Mouse (Mus musculus) G1E (cell line): ENCODE measurements around the gene Sigirr.

Experiments
- CTCF ChIP-seq: IDR thresholded peaks from 2 replicates; pipeline ENCODE4 v1.5.1; 2012; ENCODE audit warnings: low read depth, low read length, inconsistent platforms, mixed read lengths
- GATA1 ChIP-seq: IDR thresholded peaks from 2 replicates; pipeline ENCODE4 v1.6.1; 2012; ENCODE audit warnings: borderline replicate concordance, low read length, inconsistent platforms, mixed read lengths
- TAL1 ChIP-seq: conservative IDR thresholded peaks from 2 replicates; pipeline ENCODE4 v1.6.1; 2012; ENCODE audit warnings: low read depth, low read length, inconsistent platforms, mixed read lengths

DNA sequence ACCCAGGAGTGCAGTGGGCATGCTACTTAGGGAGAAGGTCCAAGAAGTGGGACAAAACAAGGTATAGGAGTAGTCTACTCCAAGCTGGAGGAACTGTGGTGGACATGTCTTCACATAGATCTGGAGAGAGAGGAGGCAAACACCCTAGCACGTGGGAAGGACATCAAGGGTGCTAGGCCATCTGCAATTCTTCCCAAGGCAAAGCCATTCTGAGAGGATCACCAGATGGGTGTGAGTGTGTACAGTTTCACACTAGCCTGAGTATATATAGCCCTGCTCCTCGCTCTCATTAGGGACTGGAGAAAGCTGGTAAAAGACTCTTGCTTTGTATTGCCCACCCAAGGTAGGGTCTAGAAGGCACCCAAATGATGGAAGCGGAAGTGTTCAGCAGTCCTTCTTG, 37.0 kb downstream of the Sigirr start:
- TF ChIP-seq CTCF (no peak), GATA1 (no peak), TAL1 (no peak)
